Mouse (Mus musculus): ENCODE data around the gene Tril. TPM values are rescaled to one million over a fixed set of nuclear protein-coding genes. Genes with fewer than 3 reads are reported as not detected.
A peak's percentile ranks its signal among the peaks of the same experiment; 100 is the strongest.

Gene Tril
- total and polyA plus RNA-seq, 3 experiments: not detected

DNA sequence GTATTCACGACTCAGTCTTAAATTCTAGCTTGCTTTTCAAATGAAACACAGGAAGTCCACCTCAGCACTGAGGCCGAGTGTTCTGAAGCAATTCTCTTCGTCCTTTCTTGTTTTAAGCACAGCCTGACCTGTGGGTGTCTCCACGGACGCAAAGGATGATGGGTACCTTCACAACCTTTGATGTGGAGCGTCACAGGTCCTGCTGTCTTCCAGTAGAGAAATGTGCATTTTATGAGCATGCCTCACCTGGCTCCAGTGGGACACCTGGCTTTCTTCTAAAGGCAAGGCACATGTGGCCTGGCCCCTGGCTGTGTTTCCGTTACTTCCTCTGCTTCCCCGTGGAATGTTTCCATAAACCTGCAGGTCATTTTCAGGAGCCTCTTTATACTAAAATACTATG lies 54.9 kb downstream of the Tril start:
- TF ChIP-seq SMC3 (IDR thresholded peaks at IDR 0.05; ENCODE audit: low read depth, low read length) (no peak), IRF4 (IDR thresholded peaks at IDR 0.05; ENCODE audit: low read depth, low read length) (no peak), SIN3A (IDR thresholded peaks at IDR 0.05; ENCODE audit: low read length) (no peak), ZC3H11A (IDR thresholded peaks at IDR 0.05; ENCODE audit: low read depth, low read length) (no peak), BHLHE40 (IDR thresholded peaks at IDR 0.05; ENCODE audit: low read depth, low read length) (no peak), USF1 (IDR thresholded peaks at IDR 0.05; ENCODE audit: low read depth, low read length) (no peak), NELFE (IDR thresholded peaks at IDR 0.05; ENCODE audit: low read depth, low read length) (no peak), MAFK (IDR thresholded peaks at IDR 0.05; ENCODE audit: insufficient replicate concordance, low read length) (no peak), RAD21 (IDR thresholded peaks at IDR 0.05; ENCODE audit: low read depth, low read length) (no peak), EP300 (IDR thresholded peaks at IDR 0.05; ENCODE audit: low read length) (no peak), POLR2AphosphoS2 (IDR thresholded peaks at IDR 0.05; ENCODE audit: low read depth, low read length) (no peak), ZNF384 (IDR thresholded peaks at IDR 0.05; ENCODE audit: low read depth, low read length) (no peak), GABPA (IDR thresholded peaks at IDR 0.05; ENCODE audit: insufficient replicate concordance, low read depth, low read length) (no peak), NRF1 (IDR thresholded peaks at IDR 0.05; ENCODE audit: low read depth, low read length) (no peak), MEF2A (IDR thresholded peaks at IDR 0.05; ENCODE audit: borderline replicate concordance, low read depth, low read length) (no peak), CHD1 (IDR thresholded peaks at IDR 0.05; ENCODE audit: low read depth, low read length) (no peak), HCFC1 (IDR thresholded peaks at IDR 0.05; ENCODE audit: low read depth, low read length) (no peak), E2F4 (IDR thresholded peaks at IDR 0.05; ENCODE audit: insufficient replicate concordance, low read depth, low read length) (no peak)
- in situ Hi-C loops (cut with MboI; ENCODE audit: low pct_ligation_motif_present, low pct_unique_long_range_greater_than_20kb, low sequenced_read_pairs) (no loop called here), dilution Hi-C loops (cut with MboI; ENCODE audit: extremely low pct_ligation_motif_present, extremely low pct_unique_long_range_greater_than_20kb, low sequenced_read_pairs) (no loop called here)

More for the DNA sequence above, 54.9 kb downstream of the Tril start:
- Histone ChIP-seq H3K4me3 (replicated peaks in 1 of 3; ENCODE audit: low read depth in 2 of 3, low read length in 2 of 3, poor library complexity in 1 of 3) (no peak overlapping the region), H3K4me1 (ENCODE audit: control insufficient read depth in 1 of 2, insufficient read depth in 2 of 2) (peaks cover 14 to 19% of the 10 kb centered on the region in 2 experiments), H3K27me3 (replicated peaks) (no peaks in the 10 kb centered on the region), H3K4me2 (ENCODE audit: insufficient read depth, low read depth, poor library complexity, severe bottlenecking) (peak overlapping the region; percentile 53), H3K27ac (ENCODE audit: insufficient read depth, low read depth) (no peak overlapping the region), H3K36me3 (replicated peaks in 1 of 2; ENCODE audit: control insufficient read depth in 1 of 2, insufficient read depth in 1 of 2, low read length in 1 of 2) (no peaks in the 10 kb centered on the region), H3K9me3 (replicated peaks; ENCODE audit: low read length) (no peaks in the 10 kb centered on the region), H3K9ac (ENCODE audit: insufficient read depth, low read depth) (no peak overlapping the region), H3K79me2 (replicated peaks; ENCODE audit: control insufficient read depth, extremely low read depth, insufficient read depth, poor library complexity, severe bottlenecking) (no peaks in the 10 kb centered on the region)
- no peak for DNase-seq (ENCODE audit: extremely low read depth)

Other genes with a start within 250 kb of the Tril start
- not detected in 2 replicates for gene Cpvl, start 157.8 kb upstream of the Tril start, total RNA-seq (2012; rRNA removed)
- gene Cpvl, start 157.8 kb upstream of the Tril start, total RNA-seq (2014; rRNA removed): not detected in 2 replicates
- 0.22 TPM in 1 of 2 replicates, not detected in the other for gene Cpvl, start 157.8 kb upstream of the Tril start, polyA plus RNA-seq (2012; ENCODE audit: insufficient read length, low read depth)
- gene Chn2, start 218.7 kb upstream of the Tril start, total RNA-seq (2012; rRNA removed): not detected in 2 replicates
- not detected in 2 replicates for gene Chn2, start 218.7 kb upstream of the Tril start, total RNA-seq (2014; rRNA removed)
- not detected in 2 replicates for gene Chn2, start 218.7 kb upstream of the Tril start, polyA plus RNA-seq (2012; ENCODE audit: insufficient read length, low read depth)